Mouse (Mus musculus) heart, postnatal 0 days (tissue): Measurements from ENCODE around the gene Bfsp2. TPM values are rescaled to one million over a fixed set of nuclear protein-coding genes. Genes with fewer than 3 reads are reported as not detected.
A peak's percentile ranks its signal among the peaks of the same experiment; 100 is the strongest.

Source experiments
- ATAC-seq: fragments of 200-750 bp; cut with Nextera tagmentation; 2 replicates; pipeline ENCODE4 v1.8.0; 2017; ENCODE audit warnings: low read depth, moderate number of reproducible peaks, moderate library complexity; ENCODE audit not compliant: insufficient read depth
- DNase-seq: peaks from one replicate; pipeline ENCODE4 v3.0.0-alpha.2; 2016; ENCODE audit warnings: low spot score
- H3K27ac ChIP-seq: fragments of 300-500 bp; sonication (generic); 2 replicates; pipeline ENCODE4 v1.5.1; 2014; ENCODE audit warnings: low read depth, mild to moderate bottlenecking
- H3K27me3 ChIP-seq: fragments of 300-500 bp; sonication (generic); 2 replicates; pipeline ENCODE4 v1.6.1; 2014; ENCODE audit warnings: low read length, mixed read lengths; ENCODE audit not compliant: control insufficient read depth, insufficient read depth
- H3K36me3 ChIP-seq: fragments of 300-500 bp; sonication (generic); replicated peaks from 2 replicates; pipeline ENCODE4 v1.6.1; 2014; ENCODE audit warnings: low read length, mixed read lengths; ENCODE audit not compliant: control insufficient read depth, insufficient read depth
- H3K4me1 ChIP-seq: fragments of 300-500 bp; sonication (generic); 2 replicates; pipeline ENCODE4 v1.6.1; 2014; ENCODE audit warnings: antibody characterized with exemption; ENCODE audit not compliant: control insufficient read depth, insufficient read depth
- H3K4me2 ChIP-seq: fragments of 300-500 bp; sonication (generic); 2 replicates; pipeline ENCODE4 v1.6.1; 2014; ENCODE audit warnings: low read depth, mild to moderate bottlenecking, low read length, moderate library complexity
- H3K4me3 ChIP-seq: fragments of 300-500 bp; sonication (generic); 2 replicates; pipeline ENCODE4 v1.5.1; 2014; ENCODE audit warnings: low read depth, low read length
- H3K9ac ChIP-seq: fragments of 300-500 bp; sonication (generic); replicated peaks from 2 replicates; pipeline ENCODE4 v1.6.1; 2014; ENCODE audit warnings: low read depth, low read length, mixed read lengths
- H3K9me3 ChIP-seq: fragments of 300-500 bp; sonication (generic); replicated peaks from 2 replicates; pipeline ENCODE4 v1.6.1; 2016; ENCODE audit warnings: low read length; ENCODE audit not compliant: control insufficient read depth
- CTCF ChIP-seq: IDR thresholded peaks from 2 replicates; pipeline ENCODE4 v1.5.1; 2016; ENCODE audit warnings: antibody characterized with exemption, control low read depth, low read depth
- EP300 ChIP-seq: IDR thresholded peaks from 2 replicates; pipeline ENCODE4 v1.6.1; 2016; ENCODE audit warnings: antibody characterized with exemption, low read depth
- WGBS: fragments of 180-500 bp; shearing (Covaris S2); extraction: QIAGEN DNeasy Blood & Tissue Kit; methylation state at CpG from one replicate; pipeline ENCODE4 v1.1.7; 2014; 5-methylcytosine and 5-hydroxymethylcytosine counted together
- polyA plus RNA-seq: library from polyadenylated mRNA; unstranded; fragments of >200 nt; fragmentation: Nextera tagmentation; extraction: Ambion mirVana; gene quantifications from 2 replicates; pipeline ENCODE4 v1.2.1, GENCODE M21; 2015
- total RNA-seq: library from RNA; depleted of rRNA; stranded (reverse); fragments of >200 nt; gene quantifications from 2 replicates; pipeline ENCODE4 v1.2.3, GENCODE M21; 2014; ENCODE audit warnings: low replicate concordance

The Bfsp2 gene
- total and polyA plus RNA-seq, 2 experiments from 2014 or later, result 2.3 TPM; not detected in 1

DNA sequence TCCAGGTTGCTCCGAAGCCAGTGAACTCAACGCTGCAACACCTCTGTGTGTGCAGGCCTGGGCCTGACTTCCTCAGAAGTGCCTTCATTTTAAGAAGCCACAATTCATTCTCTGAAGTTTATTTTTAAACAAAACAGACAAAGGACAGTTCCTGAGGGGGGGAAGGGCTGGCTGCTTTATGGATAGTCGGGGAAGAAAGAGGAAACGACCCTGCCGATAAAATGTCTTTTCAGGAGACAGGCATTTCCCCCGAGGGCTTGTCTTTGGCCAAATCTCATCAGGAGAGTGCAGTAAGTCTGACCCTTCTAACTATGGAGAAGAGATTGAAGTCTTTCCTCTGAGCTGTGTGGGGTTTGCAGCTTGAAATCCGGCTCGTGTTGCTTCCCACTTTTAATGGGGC lies 5.4 kb upstream of the Bfsp2 start:
- no peak overlapping the region for H3K4me2 ChIP-seq
- no peak overlapping the region for H3K9ac ChIP-seq
- H3K4me3 ChIP-seq, result no peak overlapping the region
- TF ChIP-seq CTCF, result no peak
- TF ChIP-seq EP300, result no peak
- no peak for DNase-seq
- peaks cover 36% of the 10 kb centered on the region for H3K4me1 ChIP-seq
- H3K27ac ChIP-seq, result peak overlapping the region; percentile 5
- 32% methylated on average over 8 of the region's 8 CpGs for WGBS
- ATAC-seq, result no peak
- no peaks in the 10 kb centered on the region for H3K9me3 ChIP-seq
- no peaks in the 10 kb centered on the region for H3K27me3 ChIP-seq
- H3K36me3 ChIP-seq, result no peaks in the 10 kb centered on the region

- peak; percentile 65 for DNase-seq
- ATAC-seq, result peak; percentile 84
- TF ChIP-seq EP300, result no peak
- TF ChIP-seq CTCF, result no peak
- no peak overlapping the region for H3K4me3 ChIP-seq
- H3K9me3 ChIP-seq, result no peaks in the 10 kb centered on the region
- peak overlapping the region; percentile 60 for H3K27ac ChIP-seq
- H3K4me2 ChIP-seq, result no peak overlapping the region
- 24% methylated on average over 8 of the region's 8 CpGs for WGBS
- no peak overlapping the region for H3K9ac ChIP-seq
- H3K36me3 ChIP-seq, result no peaks in the 10 kb centered on the region
- no peaks in the 10 kb centered on the region for H3K27me3 ChIP-seq
- H3K4me1 ChIP-seq, result peaks cover 11% of the 10 kb centered on the region
These were observed 492 bp upstream of the Bfsp2 start for GRCm38 (mm10) chr9:103480603-103481220.

GRCm38 (mm10) chr9:103475414-103475813 lies 4.8 kb downstream of the Bfsp2 start:
- H3K4me2 ChIP-seq, result no peak overlapping the region
- H3K9me3 ChIP-seq, result no peaks in the 10 kb centered on the region
- H3K27me3 ChIP-seq, result no peaks in the 10 kb centered on the region
- ATAC-seq (peak; percentile 42; the same call in 1 of the 2 replicates), DNase-seq (no peak)
- peaks cover 7% of the 10 kb centered on the region; the same call in 1 of the 2 replicates for H3K4me1 ChIP-seq
- H3K36me3 ChIP-seq, result no peaks in the 10 kb centered on the region
- 59% methylated on average over 6 of the region's 6 CpGs for WGBS
- no peak for TF ChIP-seq EP300
- no peak for TF ChIP-seq CTCF
- H3K4me3 ChIP-seq, result no peak overlapping the region
- H3K9ac ChIP-seq, result no peak overlapping the region
- no peak overlapping the region for H3K27ac ChIP-seq

- DNase-seq (no peak), ATAC-seq (no peak)
- WGBS, result 57% methylated on average over 13 of the region's 13 CpGs
- H3K9ac ChIP-seq, result no peak overlapping the region
- peak overlapping the region; percentile 15; the same call in 1 of the 2 replicates for H3K4me2 ChIP-seq
- H3K4me1 ChIP-seq, result peaks cover 7% of the 10 kb centered on the region; the same call in 1 of the 2 replicates
- no peak overlapping the region for H3K27ac ChIP-seq
- no peaks in the 10 kb centered on the region for H3K9me3 ChIP-seq
- no peaks in the 10 kb centered on the region for H3K36me3 ChIP-seq
- H3K27me3 ChIP-seq, result no peaks in the 10 kb centered on the region
- H3K4me3 ChIP-seq, result no peak overlapping the region
- TF ChIP-seq CTCF, result no peak
- TF ChIP-seq EP300, result no peak
These were observed 6.1 kb downstream of the Bfsp2 start for GRCm38 (mm10) chr9:103473915-103474688.

DNA sequence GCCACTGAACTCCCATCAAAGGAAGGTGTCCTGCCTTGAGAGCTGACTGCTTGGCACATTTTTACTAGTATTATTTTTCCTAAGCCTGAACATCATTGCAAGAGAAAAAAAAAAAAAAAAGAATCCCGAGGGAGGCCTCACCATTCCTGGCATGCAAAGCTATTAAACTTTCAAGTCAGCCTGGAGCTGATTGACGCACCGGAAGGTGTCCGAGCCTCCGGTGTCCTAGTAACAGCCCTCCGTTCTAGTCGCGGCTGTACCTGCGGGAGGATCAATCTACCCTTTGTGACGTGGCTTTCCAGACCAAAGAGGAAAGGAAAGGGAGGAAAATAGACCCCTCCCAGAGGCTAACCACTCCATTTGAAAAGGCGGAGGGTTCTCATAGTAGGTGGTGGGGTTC lies 8.4 kb downstream of the Bfsp2 start:
- DNase-seq (no peak), ATAC-seq (no peak)
- H3K27me3 ChIP-seq, result no peaks in the 10 kb centered on the region
- no peak overlapping the region for H3K9ac ChIP-seq
- H3K9me3 ChIP-seq, result no peaks in the 10 kb centered on the region
- no peaks in the 10 kb centered on the region for H3K36me3 ChIP-seq
- H3K4me1 ChIP-seq, result peaks cover 7% of the 10 kb centered on the region; the same call in 1 of the 2 replicates
- 44% methylated on average over 11 of the region's 11 CpGs for WGBS
- TF ChIP-seq CTCF, result no peak
- no peak overlapping the region for H3K27ac ChIP-seq
- H3K4me2 ChIP-seq, result no peak overlapping the region
- H3K4me3 ChIP-seq, result no peak overlapping the region
